Mouse (Mus musculus): ENCODE measurements around the gene Cnih2. TPM values are rescaled to one million over a fixed set of nuclear protein-coding genes. Genes with fewer than 3 reads are reported as not detected.

Gene Cnih2
- polyA plus RNA-seq, 1 experiment = 2.1 TPM

- TF ChIP-seq GATA1 (IDR thresholded peaks at IDR 0.05; ENCODE audit: low read length) = no peak
These were observed 37.7 kb downstream of the Cnih2 start for GRCm38 (mm10) chr19:5060365-5061330.

- TF ChIP-seq GATA1 (IDR thresholded peaks at IDR 0.05; ENCODE audit: low read length) = no peak
These were observed 39.2 kb downstream of the Cnih2 start for GRCm38 (mm10) chr19:5058801-5059771.

- no peak for TF ChIP-seq GATA1 (IDR thresholded peaks at IDR 0.05; ENCODE audit: low read length)
These were observed 40.2 kb downstream of the Cnih2 start for GRCm38 (mm10) chr19:5057876-5058775.

GRCm38 (mm10) chr19:5056251-5056650 lies 42.1 kb downstream of the Cnih2 start:
- TF ChIP-seq GATA1 (IDR thresholded peaks at IDR 0.05; ENCODE audit: low read length) = no peak

GRCm38 (mm10) chr19:5053909-5054308 lies 44.4 kb downstream of the Cnih2 start:
- no peak for TF ChIP-seq GATA1 (IDR thresholded peaks at IDR 0.05; ENCODE audit: low read length)

GRCm38 (mm10) chr19:5052853-5053252 lies 45.5 kb downstream of the Cnih2 start:
- no peak for TF ChIP-seq GATA1 (IDR thresholded peaks at IDR 0.05; ENCODE audit: low read length)

GRCm38 (mm10) chr19:5052166-5052822 lies 46.0 kb downstream of the Cnih2 start:
- no peak for TF ChIP-seq GATA1 (IDR thresholded peaks at IDR 0.05; ENCODE audit: low read length)

GRCm38 (mm10) chr19:5051515-5051914 lies 46.8 kb downstream of the Cnih2 start:
- no peak for TF ChIP-seq GATA1 (IDR thresholded peaks at IDR 0.05; ENCODE audit: low read length)

GRCm38 (mm10) chr19:5051031-5051430 lies 47.3 kb downstream of the Cnih2 start:
- TF ChIP-seq GATA1 (IDR thresholded peaks at IDR 0.05; ENCODE audit: low read length) = no peak

- no peak for TF ChIP-seq GATA1 (IDR thresholded peaks at IDR 0.05; ENCODE audit: low read length)
These were observed 48.0 kb downstream of the Cnih2 start, which contains the start of gene Rin1 for GRCm38 (mm10) chr19:5050047-5050905. Gene Rin1 (plus strand): TSS chr19:5050481.

GRCm38 (mm10) chr19:5049325-5049724 lies 49.0 kb downstream of the Cnih2 start:
- TF ChIP-seq GATA1 (IDR thresholded peaks at IDR 0.05; ENCODE audit: low read length) = no peak

GRCm38 (mm10) chr19:5048138-5049056 lies 49.9 kb downstream of the Cnih2 start:
- TF ChIP-seq GATA1 (IDR thresholded peaks at IDR 0.05; ENCODE audit: low read length) = no peak
